Mouse (Mus musculus) megakaryocyte, embryonic 14.5 days (primary cell): ENCODE data around the gene Mink1. TPM values are rescaled to one million over a fixed set of nuclear protein-coding genes. Genes with fewer than 3 reads are reported as not detected.
A peak's percentile ranks its signal among the peaks of the same experiment; 100 is the strongest.
"Not testable (repeated sequence)": the region's sequence is repeated elsewhere in the genome, so short reads cannot be mapped to it uniquely, and the experiment has no call there.

ENCODE experiments used
- H3K27me3 ChIP-seq: replicated peaks from 2 replicates; pipeline ENCODE3; 2012; ENCODE audit warnings: inconsistent platforms
- H3K36me3 ChIP-seq: replicated peaks from 2 replicates; pipeline ENCODE3; 2012; ENCODE audit warnings: low read length, inconsistent platforms, mixed read lengths
- H3K4me1 ChIP-seq: 2 replicates; pipeline ENCODE4 v1.6.1; 2012; ENCODE audit warnings: inconsistent platforms
- H3K4me3 ChIP-seq: replicated peaks from 2 replicates; pipeline ENCODE3; 2012; ENCODE audit warnings: moderate library complexity, mild to moderate bottlenecking, inconsistent platforms
- H3K9me3 ChIP-seq: 2 replicates; pipeline ENCODE4 v1.6.1; 2012; ENCODE audit warnings: inconsistent platforms
- FLI1 ChIP-seq: IDR thresholded peaks from 2 replicates; pipeline ENCODE4 v1.6.1; 2012; ENCODE audit warnings: low read length, inconsistent platforms, mixed read lengths
- GATA1 ChIP-seq: IDR thresholded peaks from 3 replicates; pipeline ENCODE4 v1.6.1; 2012; ENCODE audit warnings: mixed read lengths, low read length, inconsistent platforms, borderline replicate concordance
- polyA plus RNA-seq: library from polyadenylated mRNA; stranded (reverse); fragments of >175 nt; gene quantifications from 2 replicates; pipeline ENCODE4 v1.2.3, GENCODE M21; 2012; ENCODE audit warnings: low replicate concordance; ENCODE audit not compliant: insufficient read depth

The Mink1 gene
- polyA plus RNA-seq, 1 experiment: 129 TPM

- Histone ChIP-seq H3K27me3 (peaks cover 3% of the 10 kb centered on the region), H3K4me1 (peaks cover 30% of the 10 kb centered on the region)
- TF ChIP-seq GATA1 (no peak), FLI1 (no peak)
These were observed 37.0 kb upstream of the Mink1 start for GRCm38 (mm10) chr11:70525726-70526125.

GRCm38 (mm10) chr11:70526211-70526610 is 36.5 kb upstream of the Mink1 start:
- Histone ChIP-seq H3K4me3 (peak overlapping the region; percentile 95), H3K9me3 (no peaks in the 10 kb centered on the region), H3K27me3 (peaks cover 2% of the 10 kb centered on the region), H3K36me3 (peaks cover 33% of the 10 kb centered on the region), H3K4me1 (peaks cover 29% of the 10 kb centered on the region)
- TF ChIP-seq GATA1: no peak
- no peak for TF ChIP-seq FLI1

More at GRCm38 (mm10) chr11:70525726-70526125, 37.0 kb upstream of the Mink1 start:
- no peaks in the 10 kb centered on the region for H3K9me3 ChIP-seq
- H3K36me3 ChIP-seq: peaks cover 33% of the 10 kb centered on the region
- H3K4me3 ChIP-seq: peak overlapping the region; percentile 95

- H3K9me3 ChIP-seq: no peaks in the 10 kb centered on the region
- peaks cover 8% of the 10 kb centered on the region for H3K27me3 ChIP-seq
- peaks cover 33% of the 10 kb centered on the region for H3K36me3 ChIP-seq
- peaks cover 39% of the 10 kb centered on the region for H3K4me1 ChIP-seq
- TF ChIP-seq FLI1: no peak
- TF ChIP-seq GATA1: no peak
- H3K4me3 ChIP-seq: no peak overlapping the region
These were observed 34.1 kb upstream of the Mink1 start for GRCm38 (mm10) chr11:70528610-70529009.

- not testable (repeated sequence) for H3K9me3 ChIP-seq, H3K27me3 ChIP-seq, H3K4me3 ChIP-seq
- Histone ChIP-seq H3K4me1 (peaks cover 51% of the 10 kb centered on the region), H3K36me3 (peaks cover 30% of the 10 kb centered on the region)
These were observed 31.6 kb upstream of the Mink1 start for GRCm38 (mm10) chr11:70531065-70531464.

GRCm38 (mm10) chr11:70532839-70533238 is 29.8 kb upstream of the Mink1 start, which contains the start of gene Gm40193:
Gene Gm40193, minus strand, starts transcription at chr11:70532939.
- Histone ChIP-seq H3K27me3 (peaks cover 9% of the 10 kb centered on the region), H3K4me1 (peaks cover 55% of the 10 kb centered on the region), H3K36me3 (peaks cover 13% of the 10 kb centered on the region), H3K4me3 (no peak within 1 kb of the TSS), H3K9me3 (no peaks in the 10 kb centered on the region)
- TF ChIP-seq FLI1 (no peak), GATA1 (no peak)

GRCm38 (mm10) chr11:70539423-70539822 is 23.3 kb upstream of the Mink1 start:
- TF ChIP-seq FLI1: no peak
- TF ChIP-seq GATA1: no peak
- no peaks in the 10 kb centered on the region for H3K36me3 ChIP-seq
- no peaks in the 10 kb centered on the region for H3K9me3 ChIP-seq
- peaks cover 39% of the 10 kb centered on the region for H3K27me3 ChIP-seq
- peaks cover 62% of the 10 kb centered on the region for H3K4me1 ChIP-seq
- H3K4me3 ChIP-seq: peak overlapping the region; percentile 90

- Histone ChIP-seq H3K27me3 (peaks cover 42% of the 10 kb centered on the region), H3K4me3 (peak within 1 kb of the TSS; percentile 90), H3K36me3 (no peaks in the 10 kb centered on the region), H3K9me3 (no peaks in the 10 kb centered on the region; the same call in 1 of the 2 replicates), H3K4me1 (peaks cover 61% of the 10 kb centered on the region)
- TF ChIP-seq FLI1: no peak
- no peak for TF ChIP-seq GATA1
These were observed 22.6 kb upstream of the Mink1 start, which contains the start of gene Pld2 for GRCm38 (mm10) chr11:70539877-70540587. Gene Pld2, plus strand, starts transcription at chr11:70540064.

- no peaks in the 10 kb centered on the region for H3K36me3 ChIP-seq
- H3K9me3 ChIP-seq: no peaks in the 10 kb centered on the region; the same call in 1 of the 2 replicates
- H3K4me1 ChIP-seq: peaks cover 52% of the 10 kb centered on the region
- H3K4me3 ChIP-seq: peak overlapping the region; percentile 90
- no peak for TF ChIP-seq GATA1
- TF ChIP-seq FLI1: no peak
- peaks cover 42% of the 10 kb centered on the region for H3K27me3 ChIP-seq
These were observed 21.8 kb upstream of the Mink1 start for GRCm38 (mm10) chr11:70540928-70541327.

- no peak for TF ChIP-seq FLI1
- no peak for TF ChIP-seq GATA1
- Histone ChIP-seq H3K27me3 (peaks cover 47% of the 10 kb centered on the region), H3K36me3 (no peaks in the 10 kb centered on the region), H3K4me1 (peaks cover 47% of the 10 kb centered on the region), H3K4me3 (no peak overlapping the region), H3K9me3 (no peaks in the 10 kb centered on the region; the same call in 1 of the 2 replicates)
These were observed 21.3 kb upstream of the Mink1 start for GRCm38 (mm10) chr11:70541415-70541814.

- Histone ChIP-seq H3K36me3 (no peaks in the 10 kb centered on the region), H3K9me3 (no peaks in the 10 kb centered on the region; the same call in 1 of the 2 replicates), H3K4me3 (no peak overlapping the region), H3K27me3 (peaks cover 47% of the 10 kb centered on the region), H3K4me1 (peaks cover 37% of the 10 kb centered on the region)
- TF ChIP-seq GATA1 (no peak), FLI1 (no peak)
These were observed 18.2 kb upstream of the Mink1 start for GRCm38 (mm10) chr11:70544496-70544895.

- Histone ChIP-seq H3K36me3 (no peaks in the 10 kb centered on the region), H3K9me3 (no peaks in the 10 kb centered on the region), H3K4me3 (no peak overlapping the region), H3K27me3 (peaks cover 42% of the 10 kb centered on the region), H3K4me1 (peaks cover 42% of the 10 kb centered on the region)
- no peak for TF ChIP-seq FLI1
- TF ChIP-seq GATA1: no peak
These were observed 11.2 kb upstream of the Mink1 start for GRCm38 (mm10) chr11:70551526-70551925.
